Mouse (Mus musculus) liver, adult 2 months (tissue): ENCODE results near the gene Creb3l1.

Experiments
- CTCF ChIP-seq: fragments of 200-500 bp; IDR thresholded peaks from 2 replicates; pipeline ENCODE4 v1.5.1; 2011; ENCODE audit warnings: low read depth, low read length, control low read depth
- POLR2A ChIP-seq: fragments of 200-500 bp; IDR thresholded peaks from 2 replicates; pipeline ENCODE4 v1.6.1; 2011; ENCODE audit warnings: low read length, control low read depth; ENCODE audit not compliant: insufficient read depth; ENCODE audit errors: extremely low read depth

GRCm38 (mm10) chr2:92043285-92043684 lies 19.0 kb upstream of the Creb3l1 start:
- TF ChIP-seq POLR2A, result no peak
- TF ChIP-seq CTCF, result no peak
